Mouse (Mus musculus) hematopoietic stem cell, adult 5-6 weeks (primary cell): ENCODE results near the gene Actr6. TPM values are rescaled to one million over a fixed set of nuclear protein-coding genes. Genes with fewer than 3 reads are reported as not detected.
"Not testable (repeated sequence)": the region's sequence is repeated elsewhere in the genome, so short reads cannot be mapped to it uniquely, and the experiment has no call there.

Source experiments
- ATAC-seq, 2 experiments: fragments of 125-278 bp in 1 of 2; replicated peaks in 1 of 2; 2 replicates each; pipeline ENCODE4 v1.8.0; 2016 to 2017; ENCODE audit warnings: inconsistent platforms in 2 of 2, mild to moderate bottlenecking in 2 of 2, moderate number of reproducible peaks in 2 of 2, low read depth in 1 of 2, moderate TSS enrichment in 1 of 2; ENCODE audit not compliant: low FRiP score in 2 of 2, poor library complexity in 2 of 2, severe bottlenecking in 2 of 2, insufficient read depth in 1 of 2, low TSS enrichment in 1 of 2
- total RNA-seq: library from RNA; stranded (forward); fragments of 172-1452, 232-1000 nt; gene quantifications from 2 replicates; pipeline ENCODE4 v1.2.3, GENCODE M21; 2017

The Actr6 gene
- total RNA-seq, 1 experiment from 2014 or later: 16.1 TPM

GRCm38 (mm10) chr10:89744341-89744740 lies 12.2 kb upstream of the Actr6 start:
- ATAC-seq: no peak

- no peak for ATAC-seq
Measured at GRCm38 (mm10) chr10:89743266-89743665, 11.2 kb upstream of the Actr6 start.

GRCm38 (mm10) chr10:89740995-89741394 lies 8.9 kb upstream of the Actr6 start:
- ATAC-seq: peak; percentile 55 to 64

GRCm38 (mm10) chr10:89739703-89740102 lies 7.6 kb upstream of the Actr6 start:
- ATAC-seq: no peak

GRCm38 (mm10) chr10:89738395-89738794 lies 6.3 kb upstream of the Actr6 start:
- no peak for ATAC-seq

- ATAC-seq: peak in 1 of 2 experiments; percentile 50; a peak in 2 of 4 replicates
Measured at GRCm38 (mm10) chr10:89737887-89738286, 5.8 kb upstream of the Actr6 start.

GRCm38 (mm10) chr10:89737092-89737491 lies 5.0 kb upstream of the Actr6 start:
- ATAC-seq: no peak

- ATAC-seq: no peak
Measured at GRCm38 (mm10) chr10:89731341-89731740, 754 bp downstream of the Actr6 start.

GRCm38 (mm10) chr10:89730386-89730785 lies 1.7 kb downstream of the Actr6 start:
- ATAC-seq: no peak

- ATAC-seq: peak; percentile 17 to 45; a peak in 1 of 4 replicates
Measured at GRCm38 (mm10) chr10:89722247-89723195, 9.6 kb downstream of the Actr6 start.

GRCm38 (mm10) chr10:89720796-89721195 lies 11.3 kb downstream of the Actr6 start:
- ATAC-seq: no peak

- ATAC-seq: no peak
Measured at GRCm38 (mm10) chr10:89720252-89720651, 11.8 kb downstream of the Actr6 start.

- no peak for ATAC-seq
Measured at GRCm38 (mm10) chr10:89714910-89715309, 17.2 kb downstream of the Actr6 start.

- peak; percentile 72 to 77 for ATAC-seq
Measured at GRCm38 (mm10) chr10:89708720-89709119, 23.4 kb downstream of the Actr6 start.

- ATAC-seq: no peak
Measured at GRCm38 (mm10) chr10:89707397-89707796, 24.7 kb downstream of the Actr6 start.

GRCm38 (mm10) chr10:89703042-89703441 lies 29.1 kb downstream of the Actr6 start:
- peak; percentile 62 to 75; a peak in 3 of 4 replicates for ATAC-seq

GRCm38 (mm10) chr10:89697956-89698355 lies 34.1 kb downstream of the Actr6 start:
- no peak for ATAC-seq

GRCm38 (mm10) chr10:89696270-89696669 lies 35.8 kb downstream of the Actr6 start:
- ATAC-seq: not testable (repeated sequence)
